Mouse (Mus musculus): ENCODE measurements around the gene Ccnyl1.

DNA sequence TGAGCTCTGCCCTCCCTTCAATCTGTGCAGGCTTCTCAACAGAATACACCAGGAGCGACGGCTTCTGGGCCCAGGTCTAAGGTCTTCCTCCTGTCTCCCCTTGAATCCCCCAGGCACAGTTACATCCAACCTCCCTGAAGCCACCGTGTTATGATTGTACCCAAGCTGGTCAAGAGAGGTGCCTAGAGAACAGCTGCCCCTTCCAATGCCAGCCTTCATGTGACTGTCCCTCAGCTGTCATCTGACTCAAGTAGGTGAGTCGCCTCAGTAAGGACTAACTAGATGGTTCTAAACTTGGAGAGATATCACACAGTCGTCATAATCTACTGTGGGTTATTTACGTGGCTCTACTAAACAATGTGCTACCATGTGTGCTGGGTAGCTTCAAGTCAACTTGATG, 36.6 kb upstream of the Ccnyl1 start:
- TF ChIP-seq EP300 (IDR thresholded peaks at IDR 0.05; ENCODE audit: low read depth) (no peak), CTCF (IDR thresholded peaks at IDR 0.05; ENCODE audit: low read depth) (no peak)

Measured in liver, embryonic 14.5 days (tissue).